Mouse (Mus musculus) kidney, postnatal 0 days (tissue): ENCODE measurements around the gene Atp6ap1l. TPM values are rescaled to one million over a fixed set of nuclear protein-coding genes. Genes with fewer than 3 reads are reported as not detected.

Experiments
- ATAC-seq: fragments of 200-750 bp; cut with Nextera tagmentation; replicated peaks from 2 replicates; pipeline ENCODE4 v1.8.0; 2017; ENCODE audit warnings: low read depth, moderate number of reproducible peaks, moderate TSS enrichment, moderate library complexity; ENCODE audit not compliant: low FRiP score
- DNase-seq: peaks from one replicate; pipeline ENCODE4 v3.0.0-alpha.2; 2016; ENCODE audit warnings: low spot score
- H3K27ac ChIP-seq: fragments of 300-500 bp; sonication (generic); 2 replicates; pipeline ENCODE4 v1.5.1; 2014; ENCODE audit warnings: mild to moderate bottlenecking
- H3K27me3 ChIP-seq: fragments of 300-500 bp; sonication (generic); 2 replicates; pipeline ENCODE4 v1.6.1; 2014; ENCODE audit warnings: low read length, mixed read lengths; ENCODE audit not compliant: insufficient read depth
- H3K36me3 ChIP-seq: fragments of 300-500 bp; sonication (generic); 2 replicates; pipeline ENCODE4 v1.6.1; 2014; ENCODE audit warnings: low read length, mixed read lengths; ENCODE audit not compliant: insufficient read depth
- H3K4me1 ChIP-seq: fragments of 300-500 bp; sonication (generic); replicated peaks from 2 replicates; pipeline ENCODE4 v1.6.1; 2014; ENCODE audit warnings: antibody characterized with exemption, low read length, mixed read lengths; ENCODE audit not compliant: insufficient read depth
- H3K4me2 ChIP-seq: fragments of 300-500 bp; sonication (generic); 2 replicates; pipeline ENCODE4 v1.6.1; 2014; ENCODE audit warnings: mild to moderate bottlenecking, low read length, moderate library complexity, mixed read lengths
- H3K4me3 ChIP-seq: fragments of 300-500 bp; sonication (generic); replicated peaks from 2 replicates; pipeline ENCODE4 v1.5.1; 2014; ENCODE audit warnings: low read depth, low read length
- H3K9ac ChIP-seq: fragments of 300-500 bp; sonication (generic); 2 replicates; pipeline ENCODE4 v1.6.1; 2014; ENCODE audit warnings: low read depth, low read length
- H3K9me3 ChIP-seq: fragments of 300-500 bp; sonication (generic); replicated peaks from 2 replicates; pipeline ENCODE4 v1.6.1; 2016; ENCODE audit warnings: low read length, inconsistent platforms, mixed read lengths
- CTCF ChIP-seq: IDR thresholded peaks from 2 replicates; pipeline ENCODE4 v1.5.1; 2016; ENCODE audit warnings: antibody characterized with exemption, low read depth, mild to moderate bottlenecking, moderate library complexity
- WGBS: fragments of 180-500 bp; shearing (Covaris S2); extraction: QIAGEN DNeasy Blood & Tissue Kit; methylation state at CpG from one replicate; pipeline ENCODE4 v1.1.7; 2014; 5-methylcytosine and 5-hydroxymethylcytosine counted together
- polyA plus RNA-seq: library from polyadenylated mRNA; unstranded; fragments of >200 nt; fragmentation: Nextera tagmentation; extraction: Ambion mirVana; gene quantifications from 2 replicates; pipeline ENCODE4 v1.2.1, GENCODE M21; 2015

Atp6ap1l gene
- polyA plus RNA-seq, 1 experiment from 2014 or later, result 0.21 TPM

GRCm38 (mm10) chr13:90869157-90869556 lies 36.0 kb downstream of the Atp6ap1l start:
- Histone ChIP-seq H3K9ac (no peak overlapping the region), H3K36me3 (no peaks in the 10 kb centered on the region), H3K9me3 (no peaks in the 10 kb centered on the region), H3K4me1 (no peaks in the 10 kb centered on the region), H3K4me2 (no peak overlapping the region), H3K4me3 (no peak overlapping the region), H3K27ac (no peak overlapping the region), H3K27me3 (no peaks in the 10 kb centered on the region)
- ATAC-seq (no peak), DNase-seq (no peak)
- 41% methylated on average over 4 of the region's 4 CpGs for WGBS
- TF ChIP-seq CTCF, result no peak

- no peak for ATAC-seq
- Histone ChIP-seq H3K27me3 (no peaks in the 10 kb centered on the region), H3K4me1 (no peaks in the 10 kb centered on the region), H3K27ac (no peak overlapping the region), H3K4me3 (no peak overlapping the region), H3K36me3 (no peaks in the 10 kb centered on the region), H3K9me3 (no peaks in the 10 kb centered on the region), H3K9ac (no peak overlapping the region), H3K4me2 (no peak overlapping the region)
- no peak for TF ChIP-seq CTCF
- no peak for DNase-seq
- 72% methylated on average over 3 of the region's 3 CpGs for WGBS
Measured at GRCm38 (mm10) chr13:90862138-90862537, 43.0 kb downstream of the Atp6ap1l start.

- Histone ChIP-seq H3K36me3 (no peaks in the 10 kb centered on the region), H3K9me3 (no peaks in the 10 kb centered on the region), H3K4me2 (no peak overlapping the region), H3K27ac (no peak overlapping the region), H3K4me1 (no peaks in the 10 kb centered on the region), H3K4me3 (no peak overlapping the region), H3K27me3 (no peaks in the 10 kb centered on the region), H3K9ac (no peak overlapping the region)
- 38% methylated on average over 2 of the region's 2 CpGs for WGBS
- DNase-seq, result no peak
- TF ChIP-seq CTCF, result no peak
- ATAC-seq, result no peak
Measured at GRCm38 (mm10) chr13:90860888-90861431, 44.2 kb downstream of the Atp6ap1l start.

GRCm38 (mm10) chr13:90852727-90853630 lies 52.2 kb downstream of the Atp6ap1l start:
- no peak for DNase-seq
- Histone ChIP-seq H3K36me3 (no peaks in the 10 kb centered on the region), H3K9ac (no peak overlapping the region), H3K9me3 (no peaks in the 10 kb centered on the region), H3K4me2 (no peak overlapping the region), H3K27ac (no peak overlapping the region), H3K27me3 (no peaks in the 10 kb centered on the region), H3K4me3 (no peak overlapping the region), H3K4me1 (no peaks in the 10 kb centered on the region)
- TF ChIP-seq CTCF, result no peak
- WGBS, result 66% methylated on average over 5 of the region's 5 CpGs
- ATAC-seq, result no peak

- ATAC-seq (no peak), DNase-seq (no peak)
- Histone ChIP-seq H3K36me3 (no peaks in the 10 kb centered on the region), H3K4me1 (no peaks in the 10 kb centered on the region), H3K4me3 (no peak overlapping the region), H3K27me3 (no peaks in the 10 kb centered on the region), H3K4me2 (no peak overlapping the region), H3K9me3 (no peaks in the 10 kb centered on the region), H3K9ac (no peak overlapping the region), H3K27ac (no peak overlapping the region)
- no peak for TF ChIP-seq CTCF
- WGBS, result 82% methylated on average over 4 of the region's 4 CpGs
Measured at GRCm38 (mm10) chr13:90851795-90852194, 53.4 kb downstream of the Atp6ap1l start.

GRCm38 (mm10) chr13:90844191-90844590 lies 61.0 kb downstream of the Atp6ap1l start:
- Histone ChIP-seq H3K27me3 (no peaks in the 10 kb centered on the region), H3K9me3 (no peaks in the 10 kb centered on the region), H3K4me3 (no peak overlapping the region), H3K4me2 (no peak overlapping the region), H3K27ac (no peak overlapping the region), H3K9ac (no peak overlapping the region), H3K36me3 (no peaks in the 10 kb centered on the region), H3K4me1 (no peaks in the 10 kb centered on the region)
- no peak for ATAC-seq
- DNase-seq, result no peak
- no peak for TF ChIP-seq CTCF
